Mouse (Mus musculus) megakaryocyte progenitor cell, adult 5-6 weeks (primary cell): ENCODE measurements around the gene Erc1. TPM values are rescaled to one million over a fixed set of nuclear protein-coding genes. Genes with fewer than 3 reads are reported as not detected.

Experiments
- ATAC-seq: replicated peaks from 2 replicates; pipeline ENCODE4 v1.8.0; 2016; ENCODE audit warnings: mild to moderate bottlenecking, moderate TSS enrichment, inconsistent platforms; ENCODE audit not compliant: poor library complexity
- total RNA-seq, 2 experiments: library from RNA; stranded (forward) in 1 of 2; stranded (reverse) in 1 of 2; fragments of 157-497, 149-512 nt in 1 of 2; fragments of 200-1000 nt in 1 of 2; gene quantifications; 2 replicates each; pipeline versions ENCODE4 v1.2.3 to v1.2.4; 2015 to 2017

Gene Erc1
- total RNA-seq, 2 experiments from 2014 or later: 5.1 to 5.4 TPM

DNA sequence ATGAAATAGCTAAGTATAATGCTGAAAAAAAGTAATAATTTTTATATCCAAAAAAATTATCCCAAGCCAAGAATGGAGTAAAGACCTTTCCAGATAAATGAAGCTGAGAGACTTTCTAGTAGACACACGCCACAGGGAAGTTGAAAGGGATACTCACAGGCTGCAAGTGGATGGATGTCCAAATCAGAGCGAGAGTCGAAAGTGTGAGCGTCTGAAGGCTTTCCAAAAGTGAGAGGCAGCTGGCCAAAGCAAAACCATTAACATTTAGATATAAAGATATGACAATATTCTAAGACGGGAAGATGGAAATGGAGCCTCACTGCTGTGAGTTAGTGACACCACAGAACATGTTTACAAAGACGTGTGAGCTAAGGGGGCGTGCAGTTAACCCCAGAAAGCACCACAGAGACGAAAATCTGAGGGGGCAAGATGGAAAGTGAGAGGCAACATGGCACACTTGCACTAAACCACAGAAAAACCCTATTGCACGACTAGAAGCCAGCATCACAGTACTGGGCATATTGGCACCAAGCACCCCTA is 314.7 kb downstream of the Erc1 start:
- no peak for ATAC-seq

DNA sequence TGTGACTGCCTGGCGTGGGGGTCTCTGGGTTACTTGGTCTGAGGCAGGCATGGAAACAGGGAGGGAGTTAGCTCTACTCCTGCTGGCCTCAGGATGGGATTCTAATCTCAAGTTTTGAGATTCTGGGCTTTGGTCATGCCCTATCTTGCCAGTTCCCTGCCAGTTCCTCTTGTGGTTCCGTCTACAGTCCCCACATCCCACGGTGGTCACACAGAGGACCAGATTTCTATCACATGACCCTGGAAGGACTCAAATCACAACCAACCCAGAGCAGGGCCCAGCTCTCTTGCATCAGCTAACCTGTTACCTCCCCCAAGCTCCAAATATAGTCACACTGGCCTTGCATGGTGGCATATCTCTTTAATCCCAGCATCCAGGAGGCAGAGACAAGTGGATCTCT is 318.3 kb downstream of the Erc1 start:
- ATAC-seq: peak; percentile 39; the same call in 1 of the 2 replicates

DNA sequence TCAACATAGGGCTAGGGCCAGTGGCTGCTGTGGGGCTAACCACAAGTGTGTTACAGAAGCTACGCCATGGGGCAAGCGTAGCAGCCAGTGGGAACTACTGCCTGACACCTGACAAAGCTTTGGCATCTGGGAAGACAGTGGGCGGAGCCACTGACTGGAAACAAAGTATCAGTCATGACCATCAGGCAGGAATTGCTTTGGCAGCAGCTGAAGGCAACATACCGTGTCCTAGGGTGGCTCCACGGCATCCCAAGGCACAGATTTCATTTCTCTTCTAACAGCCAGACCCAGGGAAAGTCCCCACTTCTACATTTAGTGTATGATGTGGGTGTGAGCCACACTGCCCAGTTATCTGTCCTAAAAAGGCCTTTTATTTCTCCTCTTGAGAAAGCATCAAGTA is 321.5 kb downstream of the Erc1 start:
- no peak for ATAC-seq

DNA sequence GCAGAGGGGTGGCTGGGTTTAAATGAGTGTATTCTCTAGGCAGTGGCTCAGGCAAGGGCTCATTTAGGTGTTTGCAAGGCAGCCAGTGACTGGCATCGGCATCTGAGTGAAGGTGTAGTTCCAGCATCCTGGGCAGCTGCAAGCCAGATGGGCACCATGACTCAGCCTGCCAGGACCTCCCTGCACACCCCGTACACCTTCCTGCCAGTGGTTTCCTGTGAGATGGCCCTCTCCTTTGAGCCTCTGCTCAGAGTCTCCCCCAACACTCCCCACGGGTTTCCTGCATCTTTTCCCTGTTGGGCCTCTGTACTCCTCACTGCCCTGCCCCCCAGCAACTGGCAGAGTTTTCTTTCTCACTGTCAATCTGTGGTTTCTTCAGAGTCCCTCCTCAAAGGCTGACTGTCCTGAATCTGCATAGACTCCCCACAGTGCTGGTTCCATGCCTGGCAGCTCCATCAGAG is 326.0 kb downstream of the Erc1 start:
- peak; percentile 65 for ATAC-seq

DNA sequence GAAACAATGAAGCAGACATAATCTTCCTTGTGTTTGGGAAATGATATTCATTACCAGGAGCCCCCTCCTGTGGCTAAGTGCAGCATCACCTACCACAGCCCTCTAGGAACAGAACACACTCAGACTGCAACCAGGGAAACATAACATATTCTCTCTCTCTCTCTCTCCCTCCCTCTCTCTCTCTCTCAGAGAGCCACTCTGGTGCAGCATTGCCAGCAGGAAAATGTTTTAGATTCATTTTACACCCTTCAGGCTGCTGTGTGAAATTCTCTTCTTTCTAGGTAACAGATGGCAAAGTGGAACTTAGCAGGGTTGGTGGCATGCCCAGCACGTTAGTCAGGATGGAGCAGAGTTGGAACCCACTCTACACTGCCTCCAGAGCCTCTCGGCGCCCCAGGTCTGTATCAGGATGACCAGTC is 326.5 kb downstream of the Erc1 start:
- no peak for ATAC-seq

Other genes with a start within 250 kb of the Erc1 start
- gene Rad52, start 54.5 kb upstream of the Erc1 start, total RNA-seq (2015): 23.2 and 27.7 TPM in 2 replicates
- gene Rad52, start 54.5 kb upstream of the Erc1 start, total RNA-seq (2017): 20.4 and 26.3 TPM in 2 replicates
- gene Wnk1, start 190.5 kb upstream of the Erc1 start, total RNA-seq (2015): 225 and 297 TPM in 2 replicates
- 157 and 179 TPM in 2 replicates for gene Wnk1, start 190.5 kb upstream of the Erc1 start, total RNA-seq (2017)
- gene Ninj2, start 245.2 kb upstream of the Erc1 start, total RNA-seq (2015): not detected in 2 replicates
- gene Ninj2, start 245.2 kb upstream of the Erc1 start, total RNA-seq (2017): not detected in 2 replicates